Mouse (Mus musculus) forebrain, postnatal 0 days (tissue): ENCODE data around the gene Prkci. TPM values are rescaled to one million over a fixed set of nuclear protein-coding genes. Genes with fewer than 3 reads are reported as not detected.

Source experiments
- ATAC-seq: fragments of 200-750 bp; cut with Nextera tagmentation; 2 replicates; pipeline ENCODE4 v1.8.0; 2017; ENCODE audit warnings: mild to moderate bottlenecking, moderate library complexity
- DNase-seq: peaks from one replicate; pipeline ENCODE4 v3.0.0-alpha.2; 2015
- H3K27ac ChIP-seq: fragments of 300-500 bp; sonication (generic); 2 replicates; pipeline ENCODE4 v1.5.1; 2014; ENCODE audit warnings: low read depth, mild to moderate bottlenecking, antibody characterized with exemption, low read length, moderate library complexity, mixed read lengths
- H3K27me3 ChIP-seq: fragments of 300-500 bp; sonication (generic); 2 replicates; pipeline ENCODE4 v1.6.1; 2014; ENCODE audit warnings: mild to moderate bottlenecking, low read length, mixed read lengths; ENCODE audit not compliant: insufficient read depth
- H3K36me3 ChIP-seq: fragments of 300-500 bp; sonication (generic); 2 replicates; pipeline ENCODE4 v1.6.1; 2014; ENCODE audit warnings: mild to moderate bottlenecking, moderate library complexity; ENCODE audit not compliant: insufficient read depth
- H3K4me1 ChIP-seq: fragments of 300-500 bp; sonication (generic); 2 replicates; pipeline ENCODE4 v1.6.1; 2014; ENCODE audit warnings: antibody characterized with exemption; ENCODE audit not compliant: insufficient read depth
- H3K4me2 ChIP-seq: fragments of 300-500 bp; sonication (generic); 2 replicates; pipeline ENCODE4 v1.6.1; 2014; ENCODE audit warnings: low read depth, mild to moderate bottlenecking, moderate library complexity
- H3K4me3 ChIP-seq: fragments of 300-500 bp; sonication (generic); 2 replicates; pipeline ENCODE4 v1.5.1; 2014; ENCODE audit warnings: low read depth, low read length, mixed read lengths
- H3K9ac ChIP-seq: fragments of 300-500 bp; sonication (generic); 2 replicates; pipeline ENCODE4 v1.6.1; 2014; ENCODE audit warnings: mild to moderate bottlenecking
- H3K9me3 ChIP-seq: fragments of 300-500 bp; sonication (generic); 2 replicates; pipeline ENCODE4 v1.6.1; 2016; ENCODE audit warnings: low read length
- CTCF ChIP-seq: sonication (generic); IDR thresholded peaks from 2 replicates; pipeline ENCODE4 v1.5.1; 2016; ENCODE audit warnings: antibody characterized with exemption, control low read depth, low read depth
- WGBS: fragments of 180-500 bp; shearing (Covaris S2); extraction: QIAGEN DNeasy Blood & Tissue Kit; methylation state at CpG from one replicate; pipeline ENCODE4 v1.1.7; 2014; 5-methylcytosine and 5-hydroxymethylcytosine counted together
- polyA plus RNA-seq: library from polyadenylated mRNA; unstranded; fragments of >200 nt; fragmentation: Nextera tagmentation; extraction: Ambion mirVana; gene quantifications from 2 replicates; pipeline ENCODE4 v1.2.1, GENCODE M21; 2015
- total RNA-seq: library from RNA; depleted of rRNA; stranded (reverse); fragments of >200 nt; gene quantifications from 2 replicates; pipeline ENCODE4 v1.2.3, GENCODE M21; 2014

The Prkci gene
- total and polyA plus RNA-seq, 2 experiments from 2014 or later: 19.5 to 41.6 TPM

- DNase-seq (peak; percentile 57), ATAC-seq (peak; percentile 36; the same call in 1 of the 2 replicates)
- Histone ChIP-seq H3K27me3 (no peaks in the 10 kb centered on the region), H3K4me2 (no peak overlapping the region), H3K27ac (no peak overlapping the region), H3K4me1 (no peaks in the 10 kb centered on the region), H3K9me3 (no peaks in the 10 kb centered on the region), H3K36me3 (peaks cover 18% of the 10 kb centered on the region), H3K9ac (no peak overlapping the region), H3K4me3 (no peak overlapping the region)
- peak; percentile 68 for TF ChIP-seq CTCF
- 77% methylated on average over 3 of the region's 3 CpGs for WGBS
These were observed 51.7 kb downstream of the Prkci start for GRCm38 (mm10) chr3:31047263-31047662.

- no peak for DNase-seq
- Histone ChIP-seq H3K27me3 (no peaks in the 10 kb centered on the region), H3K4me2 (no peak overlapping the region), H3K4me3 (no peak overlapping the region), H3K27ac (no peak overlapping the region), H3K9ac (no peak overlapping the region), H3K4me1 (no peaks in the 10 kb centered on the region), H3K9me3 (no peaks in the 10 kb centered on the region), H3K36me3 (peaks cover 7% of the 10 kb centered on the region; the same call in 1 of the 2 replicates)
- peak; percentile 8; the same call in 1 of the 2 replicates for ATAC-seq
- 75% methylated on average over 5 of the region's 5 CpGs for WGBS
- peak; percentile 45 for TF ChIP-seq CTCF
These were observed 53.5 kb downstream of the Prkci start for GRCm38 (mm10) chr3:31049087-31049486.

- Histone ChIP-seq H3K4me3 (no peak overlapping the region), H3K27me3 (no peaks in the 10 kb centered on the region), H3K9me3 (no peaks in the 10 kb centered on the region), H3K4me1 (no peaks in the 10 kb centered on the region), H3K27ac (no peak overlapping the region), H3K4me2 (no peak overlapping the region), H3K9ac (no peak overlapping the region), H3K36me3 (0 out of 2 replicates have a peak, but pooled peaks cover 3% of the 10 kb centered on the region)
- no peak for TF ChIP-seq CTCF
- DNase-seq: no peak
- peak; percentile 44 for ATAC-seq
- 23% methylated on average over 7 of the region's 7 CpGs for WGBS
These were observed 54.8 kb downstream of the Prkci start for GRCm38 (mm10) chr3:31050375-31050774.

GRCm38 (mm10) chr3:31051730-31052129, 56.2 kb downstream of the Prkci start:
- TF ChIP-seq CTCF: no peak
- DNase-seq: no peak

GRCm38 (mm10) chr3:31053191-31053590, 57.6 kb downstream of the Prkci start:
- WGBS: 89% methylated on average over 9 of the region's 9 CpGs
- H3K36me3 ChIP-seq: 0 out of 2 replicates have a peak, but pooled peaks cover 3% of the 10 kb centered on the region
- H3K9ac ChIP-seq: no peak overlapping the region
- no peak for TF ChIP-seq CTCF
- H3K4me2 ChIP-seq: no peak overlapping the region
- no peak overlapping the region for H3K27ac ChIP-seq
- ATAC-seq: no peak
- DNase-seq: no peak
- no peaks in the 10 kb centered on the region for H3K4me1 ChIP-seq
- H3K4me3 ChIP-seq: no peak overlapping the region
- H3K9me3 ChIP-seq: no peaks in the 10 kb centered on the region
- H3K27me3 ChIP-seq: no peaks in the 10 kb centered on the region

More at GRCm38 (mm10) chr3:31051730-31052129, 56.2 kb downstream of the Prkci start:
- Histone ChIP-seq H3K27me3 (no peaks in the 10 kb centered on the region), H3K4me2 (no peak overlapping the region), H3K4me3 (no peak overlapping the region), H3K27ac (no peak overlapping the region), H3K9me3 (no peaks in the 10 kb centered on the region), H3K4me1 (no peaks in the 10 kb centered on the region), H3K9ac (no peak overlapping the region), H3K36me3 (0 out of 2 replicates have a peak, but pooled peaks cover 3% of the 10 kb centered on the region)
- no peak for ATAC-seq
- WGBS: 79% methylated on average over 9 of the region's 9 CpGs

GRCm38 (mm10) chr3:31054888-31055287, 59.3 kb downstream of the Prkci start:
- Histone ChIP-seq H3K9me3 (no peaks in the 10 kb centered on the region), H3K4me3 (no peak overlapping the region), H3K4me1 (no peaks in the 10 kb centered on the region), H3K27me3 (no peaks in the 10 kb centered on the region), H3K4me2 (no peak overlapping the region), H3K9ac (no peak overlapping the region), H3K27ac (no peak overlapping the region), H3K36me3 (0 out of 2 replicates have a peak, but pooled peaks cover 3% of the 10 kb centered on the region)
- 81% methylated on average over 8 of the region's 8 CpGs for WGBS
- DNase-seq (no peak), ATAC-seq (no peak)
- TF ChIP-seq CTCF: no peak

- Histone ChIP-seq H3K4me3 (peak overlapping the region; percentile 30), H3K36me3 (0 out of 2 replicates have a peak, but pooled peaks cover 3% of the 10 kb centered on the region), H3K27me3 (no peaks in the 10 kb centered on the region), H3K9me3 (no peaks in the 10 kb centered on the region), H3K4me2 (peak overlapping the region; percentile 52), H3K4me1 (no peaks in the 10 kb centered on the region), H3K9ac (no peak overlapping the region), H3K27ac (no peak overlapping the region)
- no peak; the same call in 1 of the 2 replicates for TF ChIP-seq CTCF
- 32% methylated on average over 17 of the region's 17 CpGs for WGBS
- no peak for DNase-seq
- peak; percentile 48 for ATAC-seq
These were observed 60.6 kb downstream of the Prkci start for GRCm38 (mm10) chr3:31056047-31056650.
